In genomic region chr15:103334194-103334593, GRCm38 (mm10) we compare ENCODE assay signal across 10 mouse cellular contexts. TPM values are rescaled to one million over a fixed set of nuclear protein-coding genes. Genes with fewer than 3 reads are reported as not detected.
DNase-seq lines count a peak whose midpoint lies in the region; ATAC-seq and TF ChIP-seq lines count a peak whose summit lies in the region.
"Had no signal": no experiment of that assay in that cellular context is flagged by ENCODE, and none has a peak within 500 bp of the region (broad histone marks: within the 10 kb centered on the region; RNA-seq: fewer than 3 reads in every experiment).

No protein-coding gene starts in this region.

- no peaks in the 10 kb centered on the region for H3K36me3 ChIP-seq in embryonic facial prominence, embryonic 11.5 days (replicated peaks; ENCODE audit: control insufficient read depth, insufficient read depth, low read depth, low read length)
- H3K36me3 ChIP-seq in thymus, adult 2 months (ENCODE audit: control insufficient read depth, insufficient read depth, low read length), result no peaks in the 10 kb centered on the region

- intact Hi-C loops in left cerebral cortex, adult 2 months (cut with DNase I), result loop anchor here (10.0 kb wide), 1 partner anchor 589 kb away; no protein-coding TSS in a partner anchor
- intact Hi-C loops in left cerebral cortex, postnatal 36 days (cut with DNase I), result no loop called here

- H3K27ac ChIP-seq in left cerebral cortex, adult 2 months, result peak overlapping the region; percentile 82
- H3K27ac ChIP-seq in embryonic facial prominence, embryonic 11.5 days (replicated peaks; ENCODE audit: low read depth, low read length), result no peak overlapping the region
- H3K27ac ChIP-seq in thymus, adult 2 months (ENCODE audit: control insufficient read depth, insufficient read depth, low read length), result no peak overlapping the region; the same call in 1 of the 2 replicates

- 0 out of 2 replicates have a peak, but pooled peaks have one; percentile 7 for ATAC-seq in embryonic facial prominence, embryonic 11.5 days (replicated peaks; ENCODE audit: insufficient number of reproducible peaks, low FRiP score, low TSS enrichment, low read depth)

- H3K4me2 ChIP-seq in embryonic facial prominence, embryonic 11.5 days (ENCODE audit: low read depth, low read length), result peak overlapping the region; percentile 20

- H3K4me1 ChIP-seq in embryonic facial prominence, embryonic 11.5 days (ENCODE audit: control insufficient read depth, insufficient read depth, low read length), result peaks cover 5% of the 10 kb centered on the region
- H3K4me1 ChIP-seq in thymus, adult 2 months (replicated peaks; ENCODE audit: control insufficient read depth, insufficient read depth, low read length), result peaks cover 22% of the 10 kb centered on the region

- H3K4me3 ChIP-seq in left cerebral cortex, adult 2 months, result no peak overlapping the region
- no peak overlapping the region for H3K4me3 ChIP-seq in embryonic facial prominence, embryonic 11.5 days (ENCODE audit: low read depth, low read length)
- H3K4me3 ChIP-seq in thymus, adult 2 months (ENCODE audit: control insufficient read depth, insufficient read depth, low read length), result no peak overlapping the region

- no peak for TF ChIP-seq CTCF in left cerebral cortex, adult 2 months (IDR thresholded peaks at IDR 0.05)
- TF ChIP-seq CTCF in thymus, adult 2 months (IDR thresholded peaks at IDR 0.05; ENCODE audit: borderline replicate concordance, control insufficient read depth, extremely low read depth, insufficient read depth, low read length, poor library complexity), result no peak

- 5% methylated on average over 2 of the region's 2 CpGs for WGBS in embryonic facial prominence, embryonic 11.5 days
- 65% methylated on average over 2 of the region's 2 CpGs for WGBS in thymus, adult 2 months

- DNase-seq in left cerebral cortex, adult 2 months (ENCODE audit: extremely low spot score in 1 of 2, low spot score in 2 of 2), result no peak
- DNase-seq in left cerebral cortex, postnatal 36 days (ENCODE audit: low spot score in 2 of 2), result no peak
- peak; percentile 65 for DNase-seq in embryonic facial prominence, embryonic 11.5 days (ENCODE audit: low spot score)
- peak; percentile 56 for DNase-seq in liver
- peak; percentile 95 for DNase-seq in retina, adult 2 months (ENCODE audit: low read depth, low spot score)
- DNase-seq in spleen, postnatal 10 days (ENCODE audit: low spot score in 2 of 2), result no peak
- no peak for DNase-seq in right cerebral cortex, postnatal 36 days (ENCODE audit: low spot score in 2 of 2)
- DNase-seq in thymus, adult 2 months, result no peak
- DNase-seq: adrenal gland, postnatal 14 days; thymus, postnatal 14 days had no signal

- H3K9ac ChIP-seq in embryonic facial prominence, embryonic 11.5 days (replicated peaks; ENCODE audit: low read length), result no peak overlapping the region

- no peaks in the 10 kb centered on the region; the same call in 1 of the 2 replicates for H3K27me3 ChIP-seq in embryonic facial prominence, embryonic 11.5 days (ENCODE audit: control insufficient read depth, insufficient read depth, low read length)
- H3K27me3 ChIP-seq in thymus, adult 2 months (ENCODE audit: control insufficient read depth, insufficient read depth, low read length), result no peaks in the 10 kb centered on the region

- no peak for TF ChIP-seq POLR2A in thymus, adult 2 months (IDR thresholded peaks at IDR 0.05; ENCODE audit: control insufficient read depth, extremely low read depth, insufficient read depth, low read length, poor library complexity)

- H3K9me3 ChIP-seq in embryonic facial prominence, embryonic 11.5 days (replicated peaks; ENCODE audit: control insufficient read depth, low read length), result no peaks in the 10 kb centered on the region

RNA-seq across cellular contexts. Expression of gene Zfp385a, which starts 5.7 kb away (rescaled TPM):
- total RNA-seq in left cerebral cortex, adult 2 months (2021), result 10 to 100 TPM; 66.1 to 77.5 TPM
- total RNA-seq in left cerebral cortex, postnatal 36 days (2021), result 10 to 100 TPM; 64.4 to 73.5 TPM
- 12.2 and 16.6 TPM in 2 replicates for polyA plus RNA-seq in embryonic facial prominence, embryonic 11.5 days (2014; fragmentation: Nextera tagmentation; extraction: Ambion mirVana)
- 18.6 and 20.7 TPM in 2 replicates for polyA plus RNA-seq in thymus, adult 2 months (2012; rRNA removed)

RNA-seq across cellular contexts. Expression of gene Gpr84, which starts 23.8 kb away (rescaled TPM):
- under 1 TPM; 0.40 to 0.66 TPM for total RNA-seq in left cerebral cortex, adult 2 months (2021)
- total RNA-seq in left cerebral cortex, postnatal 36 days (2021), result under 1 TPM; 0.42 to 0.45 TPM
- polyA plus RNA-seq in embryonic facial prominence, embryonic 11.5 days (2014; fragmentation: Nextera tagmentation; extraction: Ambion mirVana), result not detected in 2 replicates
- polyA plus RNA-seq in thymus, adult 2 months (2012; rRNA removed), result 0.28 and 0.45 TPM in 2 replicates
- total RNA-seq: adrenal gland, postnatal 14 days had no signal

RNA-seq across cellular contexts. Expression of gene Itga5, which starts 32.4 kb away (rescaled TPM):
- 1 to 10 TPM; 2.6 to 3.0 TPM for total RNA-seq in left cerebral cortex, adult 2 months (2021)
- total RNA-seq in left cerebral cortex, postnatal 36 days (2021), result 1 to 10 TPM; 2.8 to 4.3 TPM
- 24.6 and 29.6 TPM in 2 replicates for polyA plus RNA-seq in embryonic facial prominence, embryonic 11.5 days (2014; fragmentation: Nextera tagmentation; extraction: Ambion mirVana)
- polyA plus RNA-seq in thymus, adult 2 months (2012; rRNA removed), result 20.2 and 20.7 TPM in 2 replicates

Comparison
In these comparisons a context has a peak if more than half of its experiments do, and no peak if none do; other contexts are left out.
1. DNase-seq: peak in embryonic facial prominence, embryonic 11.5 days (single experiment), liver (single experiment) and retina, adult 2 months (single experiment); none in left cerebral cortex, adult 2 months (0 of 2), left cerebral cortex, postnatal 36 days (0 of 2), spleen, postnatal 10 days (0 of 2), right cerebral cortex, postnatal 36 days (0 of 2) and thymus, adult 2 months (single experiment).